Mouse (Mus musculus) kidney, adult 9 months (tissue): Measurements from ENCODE around the gene Gpc6.

Experiments
- DNase-seq: peaks from one replicate; pipeline ENCODE4 v3.0.0; 2022

The Gpc6 gene

GRCm38 (mm10) chr14:117061527-117061926 is 136.4 kb downstream of the Gpc6 start:
- DNase-seq = no peak

- DNase-seq = no peak
Measured at GRCm38 (mm10) chr14:117068179-117068578, 143.1 kb downstream of the Gpc6 start.

- no peak for DNase-seq
Measured at GRCm38 (mm10) chr14:117070470-117071085, 145.5 kb downstream of the Gpc6 start.

- no peak for DNase-seq
Measured at GRCm38 (mm10) chr14:117093586-117093985, 168.5 kb downstream of the Gpc6 start.

- no peak for DNase-seq
Measured at GRCm38 (mm10) chr14:117106900-117107299, 181.8 kb downstream of the Gpc6 start.

- DNase-seq = no peak
Measured at GRCm38 (mm10) chr14:117113153-117113552, 188.0 kb downstream of the Gpc6 start.

GRCm38 (mm10) chr14:117122036-117122435 is 196.9 kb downstream of the Gpc6 start:
- DNase-seq = no peak

- DNase-seq = no peak
Measured at GRCm38 (mm10) chr14:117130334-117130733, 205.2 kb downstream of the Gpc6 start.

GRCm38 (mm10) chr14:117131324-117131723 is 206.2 kb downstream of the Gpc6 start:
- no peak for DNase-seq

GRCm38 (mm10) chr14:117141077-117141848 is 216.1 kb downstream of the Gpc6 start:
- no peak for DNase-seq

- DNase-seq = no peak
Measured at GRCm38 (mm10) chr14:117146089-117146488, 221.0 kb downstream of the Gpc6 start.

GRCm38 (mm10) chr14:117146665-117147064 is 221.6 kb downstream of the Gpc6 start:
- DNase-seq = no peak

GRCm38 (mm10) chr14:117151621-117152020 is 226.5 kb downstream of the Gpc6 start:
- no peak for DNase-seq

GRCm38 (mm10) chr14:117155884-117156465 is 230.9 kb downstream of the Gpc6 start:
- DNase-seq = no peak

GRCm38 (mm10) chr14:117157426-117157825 is 232.3 kb downstream of the Gpc6 start:
- DNase-seq = no peak

GRCm38 (mm10) chr14:117166350-117166749 is 241.2 kb downstream of the Gpc6 start:
- DNase-seq = no peak

- no peak for DNase-seq
Measured at GRCm38 (mm10) chr14:117193364-117193763, 268.2 kb downstream of the Gpc6 start.

- no peak for DNase-seq
Measured at GRCm38 (mm10) chr14:117202012-117202411, 276.9 kb downstream of the Gpc6 start.

- no peak for DNase-seq
Measured at GRCm38 (mm10) chr14:117203960-117204359, 278.8 kb downstream of the Gpc6 start.

- DNase-seq = no peak
Measured at GRCm38 (mm10) chr14:117214373-117214772, 289.3 kb downstream of the Gpc6 start.

- no peak for DNase-seq
Measured at GRCm38 (mm10) chr14:117226920-117227319, 301.8 kb downstream of the Gpc6 start.

GRCm38 (mm10) chr14:117230476-117230875 is 305.4 kb downstream of the Gpc6 start:
- no peak for DNase-seq

- DNase-seq = no peak
Measured at GRCm38 (mm10) chr14:117238226-117238625, 313.1 kb downstream of the Gpc6 start.
